Mouse (Mus musculus): ENCODE measurements around the gene Tada2a. TPM values are rescaled to one million over a fixed set of nuclear protein-coding genes. Genes with fewer than 3 reads are reported as not detected.

Gene Tada2a
- total RNA-seq, 1 experiment from 2014 or later: 4.4 TPM

GRCm38 (mm10) chr11:84032559-84032958 is 96.8 kb downstream of the Tada2a start:
- ATAC-seq (ENCODE audit: extremely low read depth, insufficient number of reproducible peaks, low FRiP score, poor library complexity, severe bottlenecking): no peak

- 0 out of 2 replicates have a peak, but pooled peaks have one; percentile 30 for ATAC-seq (ENCODE audit: extremely low read depth, insufficient number of reproducible peaks, low FRiP score, poor library complexity, severe bottlenecking)
These were observed 97.4 kb downstream of the Tada2a start for GRCm38 (mm10) chr11:84031971-84032370.

Other genes with a start within 250 kb of the Tada2a start
- gene Ddx52, start 187.5 kb downstream of the Tada2a start, total RNA-seq (2017): 71.0 and 73.2 TPM in 2 replicates
- gene Synrg, start 165.2 kb downstream of the Tada2a start, total RNA-seq (2017): 35.6 and 43.1 TPM in 2 replicates
- gene Dusp14, start 60.3 kb downstream of the Tada2a start, total RNA-seq (2017): 1.3 TPM in 1 of 2 replicates, not detected in the other
- gene Acaca, start 72 bp upstream of the Tada2a start, total RNA-seq (2017): 18.0 and 23.2 TPM in 2 replicates
- not detected in 2 replicates for gene Gm11437, start 37.9 kb upstream of the Tada2a start, total RNA-seq (2017)